Mouse (Mus musculus) embryo, embryonic 11.5 days (tissue): Measurements from ENCODE around the gene Insyn1.

ENCODE experiments used
- DNase-seq: peaks from one replicate; pipeline ENCODE4 v3.0.0-alpha.2; 2012; ENCODE audit warnings: low read depth, low spot score

Gene Insyn1

DNA sequence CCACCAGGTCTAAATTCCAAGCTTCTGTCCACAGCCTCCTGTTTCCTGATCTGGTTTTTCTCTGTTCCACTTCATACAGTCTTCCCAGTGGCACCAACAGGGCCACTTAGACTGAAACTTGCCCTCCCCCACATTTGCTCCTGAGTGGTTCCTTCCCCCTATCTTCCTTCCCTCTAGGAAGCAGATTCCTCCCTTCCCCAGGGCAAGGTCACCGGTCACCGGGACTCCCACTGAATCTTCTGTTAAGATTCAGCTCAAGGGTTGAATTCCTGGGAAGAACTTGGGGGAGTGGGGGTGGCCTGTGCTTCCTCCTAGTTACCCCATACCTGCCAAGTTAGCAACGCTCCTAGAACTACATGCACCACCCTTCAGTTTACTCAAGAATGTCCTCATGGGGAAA, 1.3 kb upstream of the Insyn1 start:
- no peak for DNase-seq

DNA sequence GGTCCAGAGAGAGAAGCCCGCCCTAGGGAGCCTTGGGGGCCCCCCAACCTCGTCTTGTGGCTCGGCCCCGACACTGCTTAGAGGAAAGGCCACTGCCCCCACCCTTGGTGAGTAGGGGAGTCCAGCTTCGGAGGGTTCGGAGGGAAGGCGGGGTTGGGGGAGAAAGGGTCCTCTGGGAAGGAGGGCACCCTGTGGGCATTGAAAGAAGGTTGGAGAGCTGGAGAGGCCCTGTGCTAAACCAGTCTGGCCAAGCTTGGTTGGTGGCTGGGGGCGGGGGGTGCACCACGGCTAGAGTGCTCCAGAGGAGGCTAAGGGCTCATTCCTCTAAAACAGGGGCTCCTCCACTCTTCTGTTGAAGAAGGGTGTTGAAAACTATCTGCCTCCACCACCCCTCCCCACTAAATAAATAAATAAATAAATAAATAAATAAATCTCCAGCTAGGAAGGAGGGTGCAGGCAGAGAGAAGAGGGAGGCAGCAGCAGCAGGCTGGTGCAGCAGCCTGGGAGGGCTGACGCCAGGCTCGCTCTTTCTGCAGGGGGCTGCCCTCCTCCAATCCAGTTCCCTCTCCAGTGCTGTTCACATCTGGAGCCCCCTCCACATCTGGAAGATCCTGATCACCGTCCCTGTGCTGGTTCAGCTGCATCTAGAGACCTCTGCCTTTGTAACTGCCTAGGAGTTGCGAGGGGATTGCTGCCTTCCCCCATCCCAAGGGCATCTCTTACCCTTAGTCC, 896 bp downstream of the Insyn1 start:
- DNase-seq, result no peak

DNA sequence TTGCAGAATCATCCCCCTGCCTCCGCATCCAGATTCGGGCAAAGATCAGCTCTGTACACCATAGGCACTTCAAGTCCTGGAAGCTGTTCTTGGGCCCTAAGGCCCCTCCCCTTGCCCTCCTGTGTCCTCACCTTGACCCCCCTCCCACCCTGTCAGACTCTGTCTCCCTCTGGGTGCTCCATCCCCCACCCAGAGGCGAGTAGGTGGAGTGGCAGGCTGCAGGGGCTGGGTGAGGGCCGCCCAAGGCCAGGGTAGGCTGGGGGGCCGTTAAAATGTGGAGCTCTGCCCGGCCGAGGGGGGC, 1.4 kb downstream of the Insyn1 start:
- no peak for DNase-seq

DNA sequence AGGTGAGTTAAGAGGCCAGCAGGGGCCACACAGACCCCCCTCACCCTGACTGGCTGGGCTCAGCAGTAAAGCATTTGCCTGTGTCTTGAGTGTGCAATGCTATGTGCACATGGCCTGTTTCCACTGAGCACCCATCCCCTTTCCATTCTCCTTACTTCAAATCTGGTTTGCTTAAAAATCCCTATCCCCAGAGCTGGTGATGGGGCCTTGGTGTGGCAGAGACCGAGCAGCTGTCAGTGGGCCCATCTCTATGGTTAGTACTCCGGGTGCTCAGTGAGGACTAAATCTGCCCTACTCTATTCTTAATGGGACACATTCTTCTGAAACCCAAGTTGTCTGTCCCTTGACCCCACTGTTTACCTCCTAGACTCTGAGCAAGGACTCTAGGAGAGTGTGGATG, 2.0 kb downstream of the Insyn1 start:
- DNase-seq, result no peak

DNA sequence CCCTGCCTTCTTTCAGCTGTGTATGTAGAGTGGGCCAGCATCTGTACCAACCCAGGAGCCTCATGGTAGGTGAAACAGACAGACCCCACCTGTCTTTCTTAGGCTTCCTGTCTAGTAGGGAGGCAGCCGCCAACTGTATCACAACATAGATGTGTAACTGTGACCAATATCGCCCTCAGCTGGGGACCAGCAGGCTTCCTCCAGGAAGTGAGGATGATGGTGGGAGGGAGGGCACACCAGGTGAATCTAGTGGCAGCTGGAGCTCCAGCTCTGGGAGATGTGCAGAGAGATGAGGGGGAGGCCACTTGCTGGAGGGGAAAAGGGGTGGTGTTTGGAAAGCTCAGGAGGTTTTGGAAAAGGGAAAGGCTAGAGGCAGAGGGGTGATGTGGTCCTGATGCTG, 6.6 kb downstream of the Insyn1 start:
- DNase-seq, result no peak

DNA sequence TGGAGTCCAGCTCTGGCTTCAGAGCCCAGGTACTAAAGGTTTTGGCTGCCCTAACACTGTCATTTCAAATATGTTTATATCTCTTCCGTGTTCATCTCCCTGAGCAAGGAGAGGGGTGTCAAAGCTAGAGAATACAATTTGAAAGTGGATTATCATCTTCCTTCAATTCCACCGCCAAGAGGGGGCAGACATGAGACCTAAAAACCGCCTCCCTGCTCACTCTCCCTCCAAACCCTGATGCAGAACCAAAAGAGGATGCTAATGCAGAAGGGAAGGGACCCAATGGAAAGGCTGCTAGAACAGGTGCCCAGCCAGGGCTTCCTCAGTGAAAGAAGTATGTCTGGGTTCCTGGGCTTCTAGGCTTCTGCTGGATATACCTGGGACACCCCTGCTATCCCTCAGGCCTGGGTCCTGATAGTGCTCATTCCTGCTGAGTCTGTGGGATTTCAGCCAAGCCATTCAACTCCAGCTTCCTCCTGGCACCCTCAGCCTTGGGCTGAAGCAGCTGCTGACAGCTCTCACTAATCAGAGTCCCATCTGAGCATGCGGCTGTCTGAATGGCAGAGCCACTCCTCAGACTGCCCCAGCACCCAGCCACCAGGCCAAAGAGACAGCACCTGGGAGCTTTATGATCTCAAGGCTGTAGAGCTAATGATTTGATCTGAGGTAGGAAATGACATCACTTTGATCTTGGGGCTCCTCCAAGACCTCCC, 8.2 kb downstream of the Insyn1 start:
- DNase-seq, result no peak

DNA sequence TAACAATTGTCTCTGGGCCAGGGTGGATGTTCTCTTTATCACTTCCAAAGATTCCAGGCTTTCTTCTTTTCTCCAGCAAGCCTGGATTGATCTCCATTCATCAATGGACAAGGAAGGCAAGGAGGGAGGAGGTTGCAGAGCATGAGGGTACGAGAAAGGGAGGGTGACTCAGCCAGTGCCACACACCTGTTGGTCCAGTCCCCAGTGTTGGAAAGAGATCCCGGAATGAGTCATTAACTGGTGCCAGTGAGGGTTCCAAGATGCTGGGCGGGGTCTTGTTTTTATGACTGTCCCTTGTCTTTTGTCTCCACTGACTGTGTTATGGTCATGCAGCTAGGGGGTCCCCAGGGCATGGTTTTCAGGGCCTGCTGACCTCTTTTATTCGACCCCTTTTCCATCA, 9.5 kb downstream of the Insyn1 start:
- DNase-seq, result no peak

DNA sequence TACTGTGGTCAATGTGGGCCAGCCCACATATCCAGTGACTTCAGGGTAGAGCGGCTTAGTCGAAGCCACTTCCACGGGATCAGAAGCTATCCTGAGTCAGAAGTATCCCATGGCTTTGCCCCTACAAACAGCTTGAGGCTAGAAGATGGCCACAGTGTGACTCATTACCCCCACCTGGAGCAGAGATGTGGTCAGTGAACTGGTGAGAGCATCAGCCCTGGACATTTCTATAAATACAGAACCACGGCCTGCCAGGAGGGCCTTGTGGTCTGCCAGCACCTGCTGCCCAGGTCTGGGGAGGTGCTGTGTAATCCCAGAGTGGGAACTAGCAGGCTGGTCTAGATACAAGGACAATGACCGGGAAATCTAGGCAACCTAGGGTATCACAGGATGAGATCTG, 12.5 kb downstream of the Insyn1 start:
- DNase-seq, result no peak

DNA sequence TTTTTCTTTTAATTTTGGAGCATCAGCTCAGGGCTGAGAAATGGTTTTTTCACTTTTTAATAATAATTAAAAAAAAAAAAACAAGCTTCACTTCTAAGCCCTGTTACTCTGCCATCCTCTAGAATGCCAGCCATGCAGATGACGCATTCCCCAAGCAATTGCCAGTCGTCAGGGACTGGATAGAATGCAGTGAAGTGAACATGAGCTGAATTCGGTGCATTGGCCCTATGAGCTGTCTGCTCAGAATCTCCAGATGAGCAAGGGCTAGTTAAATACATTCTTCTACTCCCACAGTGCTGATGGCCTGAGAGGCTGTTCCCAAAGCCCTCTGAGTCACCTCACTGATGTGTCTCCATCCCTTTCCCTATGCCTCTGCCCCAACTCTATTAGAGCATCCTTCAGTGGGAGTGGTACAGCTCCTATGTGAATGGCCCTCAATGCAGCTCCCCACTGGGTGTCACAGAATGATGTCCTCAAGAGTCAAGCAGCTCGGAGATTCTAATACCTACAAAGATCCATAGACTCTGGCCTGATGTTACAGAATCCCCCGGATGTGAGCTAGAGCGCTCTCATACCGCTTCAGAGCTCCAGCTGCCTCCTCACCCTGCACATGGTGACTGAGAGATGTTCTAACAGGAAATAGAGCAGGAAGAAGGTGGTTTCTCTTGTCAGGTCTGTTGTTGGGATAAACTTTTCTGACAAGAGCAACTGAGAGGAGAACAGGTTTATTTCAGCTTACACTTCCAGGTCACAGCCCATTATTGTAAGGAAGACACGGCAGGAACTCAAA, 19.0 kb downstream of the Insyn1 start:
- DNase-seq, result no peak

DNA sequence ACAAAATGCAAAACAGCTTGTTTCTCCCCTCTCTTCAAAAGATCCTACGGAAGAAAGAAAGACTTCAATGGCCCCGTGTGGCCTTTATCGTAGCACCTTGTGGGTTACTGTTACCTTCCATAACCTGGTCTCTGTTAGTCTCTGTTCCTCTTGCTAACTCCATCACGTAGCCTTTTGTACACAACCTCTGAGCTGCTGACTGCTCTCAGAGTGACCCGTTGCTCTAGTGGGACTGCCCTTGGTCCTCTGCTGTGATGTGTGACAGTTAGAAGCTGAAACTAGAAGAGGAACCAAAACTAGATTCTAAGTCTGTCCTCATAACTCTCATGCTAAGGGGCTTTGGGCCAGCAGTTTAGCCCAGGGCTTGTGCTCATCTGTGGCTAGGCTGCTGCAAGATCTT, 22.0 kb downstream of the Insyn1 start:
- no peak for DNase-seq

DNA sequence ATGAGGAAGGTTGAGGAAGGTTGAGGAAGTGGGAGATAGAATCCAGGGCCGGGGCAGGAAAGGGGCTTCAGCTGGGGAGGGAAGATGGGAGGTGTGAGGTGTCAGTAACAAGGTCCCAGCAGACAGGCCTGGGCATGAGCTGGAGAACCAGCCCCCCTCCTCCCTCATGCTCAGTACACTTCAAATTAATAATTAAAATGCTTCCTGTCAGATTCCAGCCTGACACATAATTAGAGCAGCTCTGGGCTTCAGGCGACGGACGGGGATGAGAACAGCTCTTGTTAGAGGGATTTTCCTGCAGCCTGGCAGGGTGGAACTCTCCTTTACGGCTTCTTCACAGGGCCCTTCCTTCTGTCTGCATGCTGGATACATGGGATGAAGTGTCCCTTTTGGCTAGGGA, 25.3 kb downstream of the Insyn1 start:
- no peak for DNase-seq

DNA sequence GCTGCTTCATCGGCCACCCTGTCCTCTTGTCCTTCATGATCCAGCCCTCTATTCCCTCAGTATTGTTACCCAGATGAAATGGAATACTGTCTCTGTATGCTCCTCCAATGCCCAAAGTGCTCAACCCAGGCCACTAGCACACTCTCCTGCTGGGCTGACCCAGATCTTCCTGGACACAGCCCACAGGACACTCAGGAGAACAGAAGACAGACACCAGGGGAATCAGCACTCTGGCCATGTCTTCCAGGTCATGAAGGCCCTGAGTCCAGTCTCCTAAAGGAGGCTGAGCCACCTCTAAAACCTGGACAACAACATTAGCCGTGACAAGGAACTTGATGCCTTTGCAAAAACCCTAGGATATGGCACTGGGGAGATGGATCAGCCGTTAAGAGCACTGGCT, 28.1 kb downstream of the Insyn1 start:
- DNase-seq, result no peak

DNA sequence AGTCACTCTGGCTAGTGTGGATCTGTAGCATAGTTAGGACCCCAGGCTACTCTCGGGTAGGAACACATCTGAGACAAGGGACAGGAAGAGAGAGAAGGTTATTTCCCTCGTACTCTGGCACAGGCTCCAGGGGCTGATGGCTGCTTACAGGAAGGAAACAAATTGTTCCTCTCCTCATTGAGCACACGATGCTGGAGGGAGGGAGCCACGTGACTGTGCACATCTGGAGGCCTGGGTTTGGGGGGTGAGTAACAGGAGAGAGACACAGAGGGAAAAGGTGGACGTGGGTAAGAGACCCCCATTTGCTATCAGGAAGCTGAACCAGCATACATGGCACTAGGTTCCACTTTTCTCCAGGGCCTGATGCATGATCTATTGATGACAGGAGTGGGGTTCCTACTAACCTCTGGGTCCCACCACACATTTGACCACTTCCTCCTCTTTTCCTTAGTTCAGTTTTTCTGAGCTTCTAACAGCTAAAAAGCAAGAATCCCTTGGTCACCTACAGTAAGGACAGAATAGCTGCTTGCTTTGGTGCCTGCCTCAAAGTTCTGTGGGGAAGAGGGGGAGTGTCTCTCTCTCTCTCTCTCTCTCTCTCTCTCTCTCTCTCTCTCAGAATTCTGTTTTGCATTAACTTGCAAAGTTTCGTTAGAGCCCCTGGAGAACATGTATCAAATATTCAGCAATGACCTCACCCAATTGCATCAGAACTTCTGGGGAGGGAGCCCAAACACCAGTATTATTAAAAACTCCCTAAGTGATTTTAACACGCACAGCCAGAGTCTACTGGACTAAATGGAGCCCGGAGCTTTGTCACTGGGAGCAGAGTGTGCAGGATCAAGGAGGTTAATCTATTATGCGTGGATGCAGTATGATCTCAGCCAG, 29.7 kb downstream of the Insyn1 start:
- DNase-seq, result no peak

DNA sequence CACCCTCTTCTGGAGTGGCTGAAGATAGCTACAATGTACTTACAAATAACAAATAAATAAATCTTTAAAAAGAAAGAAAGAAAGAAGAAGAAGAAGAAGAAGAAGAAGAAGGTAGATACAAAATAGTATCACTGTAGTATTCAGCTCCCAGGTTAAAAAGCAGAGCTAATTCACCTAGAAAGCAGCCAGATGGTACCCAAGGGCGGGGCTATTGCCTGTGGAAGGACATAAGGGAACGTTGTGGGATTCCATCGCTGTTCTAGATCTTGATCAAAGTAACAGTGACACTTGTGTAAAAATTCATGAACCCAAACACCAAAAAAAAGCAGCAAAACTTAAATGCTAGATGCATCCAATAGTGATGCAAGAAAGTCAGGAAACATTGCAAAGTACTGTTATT, 31.6 kb downstream of the Insyn1 start:
- DNase-seq, result no peak

DNA sequence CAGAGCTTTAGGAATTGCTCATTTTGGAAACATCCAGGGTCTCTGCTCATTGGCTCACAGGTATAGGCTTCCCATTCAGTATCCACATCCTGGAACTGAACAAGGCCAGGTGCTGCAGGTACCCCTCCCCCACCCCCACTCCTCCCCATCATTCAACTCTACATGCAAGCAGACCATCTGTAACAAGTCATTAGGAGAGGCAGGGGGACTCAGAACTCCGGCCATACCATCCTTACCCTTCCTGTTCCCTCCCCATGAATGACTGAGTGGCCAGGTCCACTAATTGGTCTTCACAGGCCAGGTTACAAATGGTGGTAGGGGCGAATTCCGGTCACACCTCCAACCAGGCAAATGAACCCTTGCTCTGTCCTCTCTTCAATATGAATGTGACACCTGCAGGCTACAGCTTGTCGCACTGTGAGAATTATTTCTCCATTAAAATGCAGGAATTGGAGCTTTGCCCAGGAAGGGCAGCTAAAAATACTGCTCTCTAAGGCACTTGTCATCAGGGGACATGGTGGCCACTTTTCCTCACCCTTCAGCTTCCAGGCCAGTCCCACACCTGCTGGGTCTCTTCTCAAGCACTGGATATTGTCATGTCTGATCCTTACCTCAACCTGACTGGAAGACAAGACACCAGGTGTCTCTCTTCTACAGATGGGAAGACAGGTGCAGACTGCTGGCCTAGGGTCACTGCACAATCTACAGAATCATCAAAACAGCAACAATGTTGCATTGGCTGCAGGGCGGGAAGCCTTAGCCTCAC, 32.6 kb downstream of the Insyn1 start:
- no peak for DNase-seq

DNA sequence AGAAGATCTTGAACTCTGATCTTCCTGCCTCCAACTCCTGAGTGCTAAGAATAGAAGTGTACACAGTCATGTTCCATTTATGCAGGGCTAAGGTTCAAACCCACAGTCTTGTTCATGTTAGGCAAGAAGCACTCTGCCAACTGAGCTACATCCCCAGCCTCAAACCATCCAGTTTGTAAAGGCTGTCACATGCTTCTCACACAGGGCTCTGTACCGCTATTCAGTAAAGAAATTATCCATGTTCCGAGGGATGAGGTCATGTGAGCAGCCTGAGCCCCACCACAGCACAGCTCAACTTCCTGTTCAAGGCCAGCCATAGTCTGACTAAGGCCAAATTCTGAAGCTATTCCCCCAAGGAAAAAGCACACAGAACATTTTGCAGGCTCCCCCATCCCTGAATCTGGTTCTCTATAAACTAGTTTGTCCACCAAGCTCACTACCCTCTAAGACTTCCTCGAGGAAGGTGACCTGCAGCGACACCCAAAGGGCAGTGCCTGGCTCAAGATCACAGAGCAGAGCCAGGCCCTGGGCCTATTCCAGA, 33.5 kb downstream of the Insyn1 start:
- no peak for DNase-seq

DNA sequence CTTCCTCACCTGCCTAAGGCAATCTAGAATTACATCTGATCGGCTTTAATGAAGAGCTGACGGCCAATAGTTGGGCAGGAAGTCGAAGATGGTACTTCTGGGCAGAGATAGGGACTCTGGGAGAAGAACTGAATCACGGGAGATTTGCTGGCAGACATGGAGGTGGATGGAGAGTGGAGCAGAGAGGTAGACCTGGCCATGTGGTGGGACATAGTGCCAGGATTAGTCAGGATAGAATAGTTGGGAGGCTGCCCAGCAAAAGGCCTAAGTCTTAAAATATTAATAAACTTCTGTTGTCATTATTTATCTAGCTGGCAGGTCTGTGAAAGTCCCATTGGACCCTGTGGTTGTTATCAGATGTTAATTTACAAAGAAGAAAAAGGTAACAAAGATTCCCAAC, 36.7 kb downstream of the Insyn1 start:
- no peak for DNase-seq

DNA sequence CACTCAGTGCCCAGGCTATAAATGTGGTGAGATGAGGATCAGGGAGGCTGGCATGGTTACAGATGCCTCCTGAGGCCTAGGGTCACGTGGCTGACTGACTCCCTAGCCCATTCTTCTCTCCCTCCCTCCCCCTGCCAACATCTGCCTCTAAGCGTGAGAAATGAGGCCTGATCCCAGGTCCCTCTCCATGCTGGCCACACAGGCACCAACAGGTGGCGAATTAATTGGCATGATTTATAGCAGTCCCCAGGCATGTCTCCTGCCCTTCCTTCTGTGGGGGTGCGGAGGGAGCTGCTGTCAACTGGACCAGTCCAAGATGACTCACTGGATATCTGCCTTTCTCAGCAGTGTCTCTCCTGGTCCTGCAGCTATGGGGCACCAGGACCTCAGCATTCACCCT, 39.4 kb downstream of the Insyn1 start:
- no peak for DNase-seq

DNA sequence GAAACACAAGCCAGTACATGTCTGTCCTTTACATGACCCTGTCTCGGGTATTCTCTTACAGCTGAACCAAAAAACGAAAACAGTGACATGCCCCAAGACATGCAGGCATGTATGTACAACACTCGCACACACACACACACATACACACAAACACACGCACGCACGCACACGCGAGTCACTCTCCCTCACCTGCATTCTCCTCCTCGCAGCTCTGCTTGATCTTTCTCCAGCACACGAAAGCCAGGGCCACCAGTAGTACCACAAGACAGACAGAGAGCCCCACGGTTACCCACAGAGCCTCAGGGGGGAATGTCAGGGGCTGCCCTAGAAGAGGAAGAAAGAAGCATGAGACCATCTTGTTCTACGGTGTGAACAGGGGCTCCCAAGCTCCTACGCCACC, 42.0 kb downstream of the Insyn1 start:
- no peak for DNase-seq

DNA sequence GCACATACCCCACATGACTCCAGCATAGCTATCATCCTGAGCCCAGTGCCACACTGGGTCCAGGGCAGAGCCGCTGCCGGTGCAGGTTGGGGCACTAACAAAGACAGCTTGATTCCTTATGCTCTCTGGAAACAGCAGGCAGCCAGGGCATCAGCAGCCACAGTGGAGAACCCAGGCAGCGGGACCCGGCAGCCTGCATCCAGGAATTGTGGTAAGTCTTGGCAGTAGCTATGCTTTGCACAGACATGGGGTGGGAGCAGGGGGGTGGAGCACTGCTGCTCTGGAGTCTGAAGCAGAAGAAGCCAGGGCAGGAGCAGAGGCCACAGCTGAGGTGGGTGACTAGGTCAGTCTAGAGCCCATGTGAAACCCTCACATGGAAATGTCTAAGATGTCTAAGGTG, 43.8 kb downstream of the Insyn1 start:
- no peak for DNase-seq

DNA sequence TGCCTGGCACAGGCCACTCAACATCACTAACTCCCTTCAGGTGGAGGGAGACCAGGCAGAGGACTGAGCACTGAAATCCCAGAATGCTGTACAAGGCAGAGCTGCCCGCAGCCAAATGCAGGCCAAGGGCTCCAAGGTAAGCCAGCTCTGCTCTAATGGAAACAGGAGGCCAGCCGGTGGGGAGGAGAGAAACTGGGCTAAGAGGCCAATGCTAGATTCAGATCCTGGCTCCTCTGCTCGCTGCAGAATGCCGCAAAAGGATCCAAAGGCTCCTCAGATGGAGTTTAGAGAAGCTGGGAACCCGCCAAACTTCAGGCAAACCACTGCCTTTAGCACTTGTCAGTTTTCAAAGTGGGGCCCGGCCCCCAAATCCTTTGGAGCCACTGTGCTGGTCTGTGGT, 44.9 kb downstream of the Insyn1 start:
- DNase-seq, result no peak
